19 mouse cellular contexts compared by ENCODE assay signal in the genomic region with DNA sequence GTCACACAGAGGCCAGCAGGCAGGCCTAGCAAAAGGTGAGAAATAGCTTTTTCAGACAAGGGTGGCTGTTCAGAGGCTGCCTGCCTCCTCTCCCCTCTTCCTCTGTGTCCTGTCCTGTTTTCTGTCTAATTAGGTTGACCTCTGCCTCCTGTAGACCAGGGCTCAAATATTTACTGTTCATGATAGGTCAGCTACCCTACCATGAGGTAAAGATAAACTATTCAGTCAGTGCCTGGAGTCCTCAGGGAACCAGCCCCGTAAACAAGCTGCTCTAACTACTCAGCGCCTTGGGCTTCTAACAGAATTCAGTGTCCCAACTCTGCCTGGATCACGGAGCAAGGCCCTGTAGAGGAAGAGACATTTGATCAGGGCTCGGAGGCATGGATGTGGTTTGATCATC. TPM values are rescaled to one million over a fixed set of nuclear protein-coding genes. Genes with fewer than 3 reads are reported as not detected.
DNase-seq lines count a peak whose midpoint lies in the region; ATAC-seq lines count a peak whose summit lies in the region.
"Had no signal": no experiment of that assay in that cellular context is flagged by ENCODE, and none has a peak within 500 bp of the region (broad histone marks: within the 10 kb centered on the region; RNA-seq: fewer than 3 reads in every experiment).

No protein-coding gene starts in this region.

- no peak overlapping the region for H3K9ac ChIP-seq in heart, embryonic 13.5 days
- no peak overlapping the region for H3K9ac ChIP-seq in heart, embryonic 12.5 days
- H3K9ac ChIP-seq in liver, embryonic 12.5 days: no peak overlapping the region
- no peak overlapping the region for H3K9ac ChIP-seq in liver, embryonic 16.5 days (ENCODE audit: low read depth, low read length)
- H3K9ac ChIP-seq: embryonic facial prominence, embryonic 12.5 days; forebrain, embryonic 15.5 days; hindbrain, embryonic 14.5 days had no signal

- DNase-seq in liver: no peak
- DNase-seq in spleen, postnatal 4 days (ENCODE audit: low spot score in 2 of 2): no peak
- DNase-seq: adrenal gland, adult 2 months; adrenal gland, postnatal 25 days; cerebellum, adult 18-20 months; cerebellum, adult 9-11 months; cerebellum, postnatal 36 days; embryo, embryonic 11 days; gastrocnemius, postnatal 10 days; heart, adult 2 months had no signal

- no peaks in the 10 kb centered on the region for H3K36me3 ChIP-seq in heart, embryonic 13.5 days
- H3K36me3 ChIP-seq in heart, embryonic 12.5 days: no peaks in the 10 kb centered on the region
- no peaks in the 10 kb centered on the region for H3K36me3 ChIP-seq in liver, embryonic 12.5 days
- no peaks in the 10 kb centered on the region for H3K36me3 ChIP-seq in liver, embryonic 16.5 days (ENCODE audit: control insufficient read depth, insufficient read depth)
- H3K36me3 ChIP-seq: embryonic facial prominence, embryonic 12.5 days; forebrain, embryonic 15.5 days; hindbrain, embryonic 10.5 days had no signal

- 0 out of 2 replicates have a peak overlapping the region, but pooled peaks have one; percentile 24 for H3K27ac ChIP-seq in heart, embryonic 13.5 days (replicated peaks)
- no peak overlapping the region for H3K27ac ChIP-seq in heart, embryonic 12.5 days (ENCODE audit: poor library complexity, severe bottlenecking)
- no peak overlapping the region for H3K27ac ChIP-seq in liver, embryonic 12.5 days
- no peak overlapping the region for H3K27ac ChIP-seq in liver, embryonic 16.5 days (ENCODE audit: low read length)
- H3K27ac ChIP-seq: embryonic facial prominence, embryonic 12.5 days; forebrain, embryonic 15.5 days; heart, adult 2 months; hindbrain, embryonic 10.5 days; hindbrain, embryonic 14.5 days had no signal

- H3K9me3 ChIP-seq in heart, embryonic 13.5 days: no peaks in the 10 kb centered on the region
- no peaks in the 10 kb centered on the region for H3K9me3 ChIP-seq in heart, embryonic 12.5 days (replicated peaks)
- H3K9me3 ChIP-seq in liver, embryonic 12.5 days (replicated peaks): no peaks in the 10 kb centered on the region
- H3K9me3 ChIP-seq in liver, embryonic 16.5 days (replicated peaks; ENCODE audit: control insufficient read depth, low read length): no peaks in the 10 kb centered on the region
- H3K9me3 ChIP-seq: embryonic facial prominence, embryonic 12.5 days; forebrain, embryonic 15.5 days; hindbrain, embryonic 10.5 days had no signal

- WGBS in heart, embryonic 13.5 days: 56% methylated on average over 4 of the region's 4 CpGs
- WGBS in heart, embryonic 12.5 days: 56% methylated on average over 4 of the region's 4 CpGs
- WGBS in liver, embryonic 12.5 days (ENCODE audit: insufficient replicate concordance): 58% methylated on average over 4 of the region's 4 CpGs
- 48% methylated on average over 4 of the region's 4 CpGs for WGBS in liver, embryonic 16.5 days (ENCODE audit: insufficient replicate concordance)

- peaks cover 5% of the 10 kb centered on the region for H3K27me3 ChIP-seq in heart, embryonic 13.5 days (replicated peaks)
- H3K27me3 ChIP-seq in heart, embryonic 12.5 days (replicated peaks): 0 out of 2 replicates have a peak, but pooled peaks cover 3% of the 10 kb centered on the region
- peaks cover 35% of the 10 kb centered on the region for H3K27me3 ChIP-seq in liver, embryonic 12.5 days (replicated peaks)
- H3K27me3 ChIP-seq in liver, embryonic 16.5 days (ENCODE audit: control insufficient read depth, insufficient read depth, low read depth, low read length): peaks cover 20% of the 10 kb centered on the region
- H3K27me3 ChIP-seq: embryonic facial prominence, embryonic 12.5 days; forebrain, embryonic 15.5 days had no signal

- no peak overlapping the region for H3K4me2 ChIP-seq in heart, embryonic 13.5 days
- H3K4me2 ChIP-seq in heart, embryonic 12.5 days: no peak overlapping the region
- H3K4me2 ChIP-seq in liver, embryonic 12.5 days: no peak overlapping the region
- H3K4me2 ChIP-seq in liver, embryonic 16.5 days (ENCODE audit: low read depth, low read length): no peak overlapping the region
- H3K4me2 ChIP-seq: embryonic facial prominence, embryonic 12.5 days; forebrain, embryonic 15.5 days; hindbrain, embryonic 14.5 days had no signal

- no peak overlapping the region for H3K4me3 ChIP-seq in heart, embryonic 13.5 days
- H3K4me3 ChIP-seq in heart, embryonic 12.5 days: no peak overlapping the region
- no peak overlapping the region for H3K4me3 ChIP-seq in liver, embryonic 12.5 days
- H3K4me3 ChIP-seq in liver, embryonic 16.5 days (ENCODE audit: low read depth, low read length): no peak overlapping the region
- H3K4me3 ChIP-seq: embryonic facial prominence, embryonic 12.5 days; forebrain, embryonic 15.5 days; heart, adult 2 months; hindbrain, embryonic 10.5 days had no signal

- ATAC-seq in heart, embryonic 13.5 days (ENCODE audit: extremely low read depth, insufficient number of reproducible peaks, low FRiP score, low TSS enrichment): no peak
- ATAC-seq in heart, embryonic 12.5 days (ENCODE audit: insufficient number of reproducible peaks, low FRiP score): no peak
- peak; percentile 21; the same call in 1 of the 2 replicates for ATAC-seq in liver, embryonic 12.5 days
- ATAC-seq in liver, embryonic 16.5 days (ENCODE audit: low read depth): peak; percentile 53
- no peak for ATAC-seq in megakaryocyte, adult 5-6 weeks (ENCODE audit: poor library complexity, severe bottlenecking)
- ATAC-seq: forebrain, embryonic 15.5 days had no signal

- H3K4me1 ChIP-seq in heart, embryonic 13.5 days: peaks cover 15% of the 10 kb centered on the region
- H3K4me1 ChIP-seq in heart, embryonic 12.5 days (replicated peaks): peaks cover 22% of the 10 kb centered on the region
- H3K4me1 ChIP-seq in liver, embryonic 12.5 days: no peaks in the 10 kb centered on the region; the same call in 1 of the 2 replicates
- no peaks in the 10 kb centered on the region for H3K4me1 ChIP-seq in liver, embryonic 16.5 days (ENCODE audit: control insufficient read depth, low read depth, low read length)
- H3K4me1 ChIP-seq: embryonic facial prominence, embryonic 12.5 days; forebrain, embryonic 15.5 days had no signal

RNA-seq across cellular contexts. Expression of gene Plek2, which starts 29.7 kb away (rescaled TPM):
- 6.2 and 7.7 TPM in 2 replicates for polyA plus RNA-seq in heart, embryonic 13.5 days (2015; fragmentation: Nextera tagmentation; extraction: Ambion mirVana)
- 9.9 and 11.3 TPM in 2 replicates for polyA plus RNA-seq in heart, embryonic 12.5 days (2016; fragmentation: Nextera tagmentation; extraction: Ambion mirVana)
- polyA plus RNA-seq in liver, embryonic 12.5 days (2016; fragmentation: Nextera tagmentation; extraction: Ambion mirVana): 53.6 and 55.0 TPM in 2 replicates
- polyA plus RNA-seq in liver, embryonic 16.5 days (2015; fragmentation: Nextera tagmentation; extraction: Ambion mirVana): 38.4 and 39.6 TPM in 2 replicates
- not detected in 2 replicates for total RNA-seq in megakaryocyte, adult 5-6 weeks (2015)
- not detected in 2 replicates for total RNA-seq in megakaryocyte, adult 5-6 weeks (2017)
- total RNA-seq: adrenal gland, postnatal 25 days had no signal
- polyA plus RNA-seq: adrenal gland, adult 2 months had no signal

Comparison
In these comparisons a context has a peak if more than half of its experiments do, and no peak if none do; other contexts are left out.
1. ATAC-seq: peak in liver, embryonic 12.5 days (single experiment) and liver, embryonic 16.5 days (single experiment); none in heart, embryonic 13.5 days (single experiment), heart, embryonic 12.5 days (single experiment) and megakaryocyte, adult 5-6 weeks (single experiment).